Mouse (Mus musculus) bone marrow macrophage, adult 2 months (primary cell): Measurements from ENCODE around the gene Rassf2.

ENCODE experiments used
- CTCF ChIP-seq: IDR thresholded peaks from 2 replicates; pipeline ENCODE4 v1.5.1; 2012; ENCODE audit warnings: low read depth, mild to moderate bottlenecking, low read length, moderate library complexity
- POLR2A ChIP-seq: IDR thresholded peaks from 2 replicates; pipeline ENCODE4 v1.6.1; 2012; ENCODE audit warnings: mild to moderate bottlenecking, low read depth, low read length, borderline replicate concordance

- no peak for TF ChIP-seq POLR2A
- no peak for TF ChIP-seq CTCF
These were observed 9.8 kb upstream of the Rassf2 start for GRCm38 (mm10) chr2:132039894-132040293.
